In the genomic region with DNA sequence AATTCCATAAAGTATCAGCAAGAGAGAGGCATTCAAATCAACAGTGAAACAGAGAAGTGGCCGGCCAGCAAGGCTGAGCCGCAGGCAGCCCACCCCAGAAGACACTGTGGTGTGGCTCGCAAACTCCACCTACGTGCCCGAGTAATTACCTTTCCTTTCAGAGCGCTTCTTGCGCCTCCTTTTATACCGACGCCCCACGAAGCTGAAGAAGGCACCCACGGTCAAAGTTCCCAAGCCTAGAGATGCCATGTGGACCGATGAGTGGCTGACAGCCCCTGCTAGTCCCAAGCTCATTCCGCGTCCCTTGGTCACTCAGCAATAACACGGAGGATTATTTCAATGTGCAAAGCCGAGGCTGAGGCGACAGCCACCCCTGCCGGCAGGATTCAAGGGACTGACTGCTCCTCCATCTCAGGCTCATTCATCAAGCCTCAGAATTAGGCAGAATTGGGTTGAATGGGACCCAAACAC, we compare ENCODE assay signal across 8 mouse cellular contexts.
DNase-seq lines count a peak whose midpoint lies in the region; ATAC-seq lines count a peak whose summit lies in the region.

No protein-coding gene starts in this region.

- H3K36me3 ChIP-seq in lung, embryonic 16.5 days (ENCODE audit: control insufficient read depth, insufficient read depth, low read length): no peaks in the 10 kb centered on the region
- H3K36me3 ChIP-seq in hindbrain, embryonic 13.5 days: no peaks in the 10 kb centered on the region
- no peaks in the 10 kb centered on the region for H3K36me3 ChIP-seq in midbrain, embryonic 11.5 days (ENCODE audit: control insufficient read depth, insufficient read depth, low read length)

- peak; percentile 28; the same call in 1 of the 2 replicates for ATAC-seq in lung, embryonic 16.5 days (ENCODE audit: low read depth)
- peak; percentile 65 for ATAC-seq in hindbrain, embryonic 13.5 days (ENCODE audit: low FRiP score)
- ATAC-seq in midbrain, embryonic 11.5 days (ENCODE audit: low FRiP score): peak; percentile 75
- no peak for ATAC-seq in CD4-positive, CD25-positive, alpha-beta regulatory T cell, adult 4 months

- H3K9ac ChIP-seq in lung, embryonic 16.5 days (ENCODE audit: low read length): 0 out of 2 replicates have a peak overlapping the region, but pooled peaks have one; percentile 0
- H3K9ac ChIP-seq in hindbrain, embryonic 13.5 days: peak overlapping the region; percentile 69
- peak overlapping the region; percentile 50 for H3K9ac ChIP-seq in midbrain, embryonic 11.5 days (ENCODE audit: low read length)

- WGBS in lung, embryonic 16.5 days: 17% methylated on average over 18 of the region's 18 CpGs
- 4% methylated on average over 18 of the region's 18 CpGs for WGBS in hindbrain, embryonic 13.5 days
- WGBS in midbrain, embryonic 11.5 days: 10% methylated on average over 18 of the region's 18 CpGs

- no peak overlapping the region for H3K27ac ChIP-seq in lung, embryonic 16.5 days (ENCODE audit: low read length)
- H3K27ac ChIP-seq in hindbrain, embryonic 13.5 days: no peak overlapping the region; the same call in 1 of the 2 replicates
- no peak overlapping the region for H3K27ac ChIP-seq in midbrain, embryonic 11.5 days (ENCODE audit: low read depth, low read length)

- H3K9me3 ChIP-seq in lung, embryonic 16.5 days (ENCODE audit: control insufficient read depth, low read length): no peaks in the 10 kb centered on the region
- no peaks in the 10 kb centered on the region for H3K9me3 ChIP-seq in hindbrain, embryonic 13.5 days
- no peaks in the 10 kb centered on the region for H3K9me3 ChIP-seq in midbrain, embryonic 11.5 days (ENCODE audit: control insufficient read depth, low read length)

- no peaks in the 10 kb centered on the region for H3K27me3 ChIP-seq in lung, embryonic 16.5 days (ENCODE audit: control insufficient read depth, insufficient read depth, low read depth, low read length)
- peaks cover 7% of the 10 kb centered on the region; the same call in 1 of the 2 replicates for H3K27me3 ChIP-seq in hindbrain, embryonic 13.5 days
- no peaks in the 10 kb centered on the region for H3K27me3 ChIP-seq in midbrain, embryonic 11.5 days (ENCODE audit: control insufficient read depth, insufficient read depth, low read length)

- H3K4me1 ChIP-seq in lung, embryonic 16.5 days (replicated peaks; ENCODE audit: control insufficient read depth, insufficient read depth, low read length): peaks cover 5% of the 10 kb centered on the region; the same call in 1 of the 2 replicates
- H3K4me1 ChIP-seq in hindbrain, embryonic 13.5 days (replicated peaks): peaks cover 22% of the 10 kb centered on the region
- H3K4me1 ChIP-seq in midbrain, embryonic 11.5 days (ENCODE audit: control insufficient read depth, insufficient read depth, low read length): peaks cover 8% of the 10 kb centered on the region; the same call in 1 of the 2 replicates

- peak overlapping the region; percentile 33 for H3K4me3 ChIP-seq in lung, embryonic 16.5 days (ENCODE audit: low read length)
- H3K4me3 ChIP-seq in hindbrain, embryonic 13.5 days: peak overlapping the region; percentile 44
- peak overlapping the region; percentile 40 for H3K4me3 ChIP-seq in midbrain, embryonic 11.5 days (ENCODE audit: low read depth, low read length)

- H3K4me2 ChIP-seq in lung, embryonic 16.5 days (ENCODE audit: low read depth, low read length): peak overlapping the region; percentile 61
- peak overlapping the region; percentile 80 for H3K4me2 ChIP-seq in hindbrain, embryonic 13.5 days
- H3K4me2 ChIP-seq in midbrain, embryonic 11.5 days: peak overlapping the region; percentile 75

- peak; percentile 54 for DNase-seq in adrenal gland, postnatal 10 days
- no peak for DNase-seq in adrenal gland, adult 8-10 months
- no peak for DNase-seq in lung, postnatal 36 days
- peak; percentile 94 for DNase-seq in midbrain, embryonic 11.5 days (ENCODE audit: low spot score, missing footprints)
- no peak for DNase-seq in spleen, adult 12 weeks (ENCODE audit: low spot score)

Comparison
In these comparisons a context has a peak if more than half of its experiments do, and no peak if none do; other contexts are left out.
1. DNase-seq: peak in adrenal gland, postnatal 10 days (single experiment) and midbrain, embryonic 11.5 days (single experiment); none in adrenal gland, adult 8-10 months (single experiment), lung, postnatal 36 days (single experiment) and spleen, adult 12 weeks (single experiment).
2. H3K9ac ChIP-seq: peak in every context shown above with its lines; median percentile 69 in hindbrain, embryonic 13.5 days; 50 in midbrain, embryonic 11.5 days; 0 in lung, embryonic 16.5 days.
3. Peak in every context shown above with its lines, with median percentiles within 50 percentile points of each other: H3K4me2 ChIP-seq and H3K4me3 ChIP-seq.